Mouse (Mus musculus) kidney, postnatal 0 days (tissue): Measurements from ENCODE around the gene Ccl5. TPM values are rescaled to one million over a fixed set of nuclear protein-coding genes. Genes with fewer than 3 reads are reported as not detected.

Source experiments
- ATAC-seq: fragments of 200-750 bp; cut with Nextera tagmentation; replicated peaks from 2 replicates; pipeline ENCODE4 v1.8.0; 2017; ENCODE audit warnings: low read depth, moderate number of reproducible peaks, moderate TSS enrichment, moderate library complexity; ENCODE audit not compliant: low FRiP score
- DNase-seq: peaks from one replicate; pipeline ENCODE4 v3.0.0-alpha.2; 2016; ENCODE audit warnings: low spot score
- H3K27ac ChIP-seq: fragments of 300-500 bp; sonication (generic); 2 replicates; pipeline ENCODE4 v1.5.1; 2014; ENCODE audit warnings: mild to moderate bottlenecking
- H3K27me3 ChIP-seq: fragments of 300-500 bp; sonication (generic); 2 replicates; pipeline ENCODE4 v1.6.1; 2014; ENCODE audit warnings: low read length, mixed read lengths; ENCODE audit not compliant: insufficient read depth
- H3K36me3 ChIP-seq: fragments of 300-500 bp; sonication (generic); 2 replicates; pipeline ENCODE4 v1.6.1; 2014; ENCODE audit warnings: low read length, mixed read lengths; ENCODE audit not compliant: insufficient read depth
- H3K4me1 ChIP-seq: fragments of 300-500 bp; sonication (generic); replicated peaks from 2 replicates; pipeline ENCODE4 v1.6.1; 2014; ENCODE audit warnings: antibody characterized with exemption, low read length, mixed read lengths; ENCODE audit not compliant: insufficient read depth
- H3K4me2 ChIP-seq: fragments of 300-500 bp; sonication (generic); 2 replicates; pipeline ENCODE4 v1.6.1; 2014; ENCODE audit warnings: mild to moderate bottlenecking, low read length, moderate library complexity, mixed read lengths
- H3K4me3 ChIP-seq: fragments of 300-500 bp; sonication (generic); replicated peaks from 2 replicates; pipeline ENCODE4 v1.5.1; 2014; ENCODE audit warnings: low read depth, low read length
- H3K9ac ChIP-seq: fragments of 300-500 bp; sonication (generic); 2 replicates; pipeline ENCODE4 v1.6.1; 2014; ENCODE audit warnings: low read depth, low read length
- H3K9me3 ChIP-seq: fragments of 300-500 bp; sonication (generic); replicated peaks from 2 replicates; pipeline ENCODE4 v1.6.1; 2016; ENCODE audit warnings: low read length, inconsistent platforms, mixed read lengths
- CTCF ChIP-seq: IDR thresholded peaks from 2 replicates; pipeline ENCODE4 v1.5.1; 2016; ENCODE audit warnings: antibody characterized with exemption, low read depth, mild to moderate bottlenecking, moderate library complexity
- WGBS: fragments of 180-500 bp; shearing (Covaris S2); extraction: QIAGEN DNeasy Blood & Tissue Kit; methylation state at CpG from one replicate; pipeline ENCODE4 v1.1.7; 2014; 5-methylcytosine and 5-hydroxymethylcytosine counted together
- polyA plus RNA-seq: library from polyadenylated mRNA; unstranded; fragments of >200 nt; fragmentation: Nextera tagmentation; extraction: Ambion mirVana; gene quantifications from 2 replicates; pipeline ENCODE4 v1.2.1, GENCODE M21; 2015

Gene Ccl5
- polyA plus RNA-seq, 1 experiment from 2014 or later: 0.79 TPM

DNA sequence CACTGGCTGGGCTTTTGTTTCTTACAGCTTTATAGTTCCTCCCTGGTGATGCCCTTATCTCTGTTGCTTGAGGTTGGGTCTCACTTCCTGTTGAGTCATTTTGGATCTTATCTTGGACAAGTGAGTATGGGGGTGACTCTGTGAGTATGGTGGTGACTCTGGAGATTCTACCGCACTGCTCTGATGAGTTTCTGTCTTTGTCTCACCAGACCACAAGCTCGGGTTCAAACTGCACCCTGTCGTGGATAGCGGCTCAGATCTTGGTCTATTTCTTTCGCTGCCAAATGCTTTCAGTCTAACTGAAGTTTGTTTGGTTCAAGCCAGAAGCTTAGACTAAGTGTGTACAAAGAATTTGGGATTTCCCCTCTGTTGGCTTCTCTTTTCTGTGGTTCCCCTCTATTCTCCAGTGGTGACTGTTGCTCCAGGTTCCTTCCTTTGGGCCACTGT, 19.9 kb upstream of the Ccl5 start:
- no peak overlapping the region for H3K9ac ChIP-seq
- H3K4me1 ChIP-seq: no peaks in the 10 kb centered on the region
- H3K27ac ChIP-seq: no peak overlapping the region
- DNase-seq (no peak), ATAC-seq (no peak)
- H3K4me3 ChIP-seq: no peak overlapping the region
- no peak overlapping the region for H3K4me2 ChIP-seq
- H3K9me3 ChIP-seq: no peaks in the 10 kb centered on the region
- TF ChIP-seq CTCF: no peak
- WGBS: 90% methylated on average over 5 of the region's 5 CpGs
- no peaks in the 10 kb centered on the region for H3K36me3 ChIP-seq
- H3K27me3 ChIP-seq: no peaks in the 10 kb centered on the region

DNA sequence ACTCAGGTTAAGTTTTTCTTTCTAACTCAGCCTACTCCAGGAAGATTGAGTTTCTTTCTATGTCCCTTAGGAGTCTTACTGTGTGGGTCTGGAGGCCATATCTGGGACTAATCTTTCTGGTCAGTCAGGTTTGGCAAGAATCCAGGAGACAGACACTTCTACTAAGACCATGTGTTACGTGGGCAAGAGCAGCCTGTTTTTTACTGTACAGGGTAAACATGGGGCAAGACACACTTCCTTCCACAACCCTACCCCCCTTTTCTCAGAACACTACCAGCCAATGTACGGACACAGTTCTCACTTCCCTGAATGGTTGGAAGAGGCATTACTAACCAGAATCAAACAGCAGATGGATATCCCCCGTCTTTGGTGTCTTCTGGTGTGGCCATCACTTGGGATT, 13.9 kb upstream of the Ccl5 start:
- Histone ChIP-seq H3K4me1 (no peaks in the 10 kb centered on the region), H3K9ac (no peak overlapping the region), H3K27me3 (no peaks in the 10 kb centered on the region), H3K27ac (no peak overlapping the region), H3K4me3 (no peak overlapping the region), H3K36me3 (no peaks in the 10 kb centered on the region), H3K9me3 (no peaks in the 10 kb centered on the region), H3K4me2 (no peak overlapping the region)
- no peak for TF ChIP-seq CTCF
- DNase-seq (peak; percentile 7), ATAC-seq (no peak; the same call in 1 of the 2 replicates)
- WGBS: 67% methylated on average over 3 of the region's 3 CpGs

DNA sequence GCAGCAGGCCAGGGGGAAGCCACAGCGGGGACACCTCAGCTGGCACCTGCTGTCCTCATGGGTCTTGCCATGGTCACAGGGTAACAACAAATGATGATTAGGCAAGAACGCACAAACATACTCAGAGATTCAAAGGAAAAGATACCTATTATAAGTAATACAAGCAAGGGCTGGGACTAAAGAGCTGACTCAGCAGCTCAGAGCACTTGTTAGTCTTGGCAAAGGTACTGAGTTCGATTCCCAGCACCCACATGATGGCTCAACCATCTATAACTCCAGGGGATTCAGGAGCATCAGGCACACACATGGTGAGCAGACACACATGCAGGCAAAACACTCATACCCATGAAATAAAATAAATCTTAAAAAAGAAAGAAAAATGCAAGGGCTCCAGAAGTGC, 11.1 kb upstream of the Ccl5 start:
- DNase-seq (no peak), ATAC-seq (no peak)
- WGBS: 92% methylated on average over 3 of the region's 3 CpGs
- Histone ChIP-seq H3K27me3 (no peaks in the 10 kb centered on the region), H3K4me3 (no peak overlapping the region), H3K36me3 (no peaks in the 10 kb centered on the region), H3K4me2 (no peak overlapping the region), H3K4me1 (no peaks in the 10 kb centered on the region), H3K27ac (no peak overlapping the region), H3K9ac (no peak overlapping the region), H3K9me3 (no peaks in the 10 kb centered on the region)
- TF ChIP-seq CTCF: no peak

DNA sequence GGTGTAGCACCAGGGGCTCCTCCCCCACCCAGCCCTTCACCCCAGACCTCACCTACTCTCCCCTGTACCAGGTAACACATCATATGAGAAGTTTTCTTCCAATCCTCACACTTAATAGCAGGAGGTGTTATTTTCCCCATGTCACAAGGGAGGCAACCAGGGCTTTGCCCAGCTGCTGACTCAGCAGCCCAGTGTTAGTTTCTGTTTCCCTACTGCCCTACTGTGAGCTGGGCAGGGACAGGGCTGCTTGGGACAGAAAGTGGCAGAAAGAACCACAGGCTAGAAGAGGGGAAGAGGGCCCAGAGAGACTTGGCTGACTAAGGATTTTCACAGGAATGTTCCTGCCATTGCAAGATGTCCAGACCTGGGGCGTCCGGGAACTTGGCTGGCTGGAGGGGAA, 10.6 kb upstream of the Ccl5 start:
- Histone ChIP-seq H3K4me1 (no peaks in the 10 kb centered on the region), H3K4me2 (no peak overlapping the region), H3K27me3 (no peaks in the 10 kb centered on the region), H3K9me3 (no peaks in the 10 kb centered on the region), H3K4me3 (no peak overlapping the region), H3K9ac (no peak overlapping the region), H3K27ac (no peak overlapping the region), H3K36me3 (no peaks in the 10 kb centered on the region)
- TF ChIP-seq CTCF: no peak
- WGBS: 98% methylated on average over 2 of the region's 2 CpGs
- DNase-seq: no peak
- no peak for ATAC-seq

DNA sequence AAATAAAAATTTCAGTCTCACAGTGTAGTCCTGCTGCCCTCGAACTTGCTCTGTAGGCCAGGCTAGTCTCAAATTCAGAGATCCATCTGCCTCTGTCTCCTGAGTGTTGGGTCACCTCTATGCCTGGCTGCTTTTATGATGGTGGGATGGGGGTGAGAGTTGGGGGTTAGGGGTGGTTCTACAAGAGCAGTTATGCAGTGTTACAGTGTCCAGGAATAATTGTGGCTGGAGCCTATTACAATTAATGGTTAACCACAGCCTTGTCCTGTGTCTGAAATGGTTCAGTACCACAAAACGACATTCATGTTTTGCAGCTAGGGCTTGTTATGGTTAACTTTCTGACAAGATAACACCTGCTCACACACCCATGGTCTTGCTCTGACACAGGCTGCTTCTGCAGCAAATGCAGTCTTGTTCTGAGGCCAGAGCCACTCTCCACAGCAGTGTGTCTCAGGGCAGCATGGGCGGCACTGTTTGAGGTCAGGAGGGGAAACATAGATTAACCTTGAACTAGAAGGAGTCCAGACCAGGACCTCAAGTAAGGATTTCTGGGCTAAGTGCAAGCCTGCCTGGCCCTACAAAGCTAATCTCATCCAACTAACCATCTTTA, 8.5 kb upstream of the Ccl5 start:
- DNase-seq: no peak
- Histone ChIP-seq H3K4me1 (0 out of 2 replicates have a peak, but pooled peaks cover 4% of the 10 kb centered on the region), H3K4me2 (no peak overlapping the region), H3K27me3 (no peaks in the 10 kb centered on the region), H3K4me3 (no peak overlapping the region), H3K36me3 (no peaks in the 10 kb centered on the region), H3K9ac (no peak overlapping the region), H3K9me3 (no peaks in the 10 kb centered on the region), H3K27ac (0 out of 2 replicates have a peak overlapping the region, but pooled peaks have one; percentile 26)
- peak; percentile 43; the same call in 1 of the 2 replicates for ATAC-seq
- WGBS: 47% methylated on average over 3 of the region's 3 CpGs
- TF ChIP-seq CTCF: no peak

DNA sequence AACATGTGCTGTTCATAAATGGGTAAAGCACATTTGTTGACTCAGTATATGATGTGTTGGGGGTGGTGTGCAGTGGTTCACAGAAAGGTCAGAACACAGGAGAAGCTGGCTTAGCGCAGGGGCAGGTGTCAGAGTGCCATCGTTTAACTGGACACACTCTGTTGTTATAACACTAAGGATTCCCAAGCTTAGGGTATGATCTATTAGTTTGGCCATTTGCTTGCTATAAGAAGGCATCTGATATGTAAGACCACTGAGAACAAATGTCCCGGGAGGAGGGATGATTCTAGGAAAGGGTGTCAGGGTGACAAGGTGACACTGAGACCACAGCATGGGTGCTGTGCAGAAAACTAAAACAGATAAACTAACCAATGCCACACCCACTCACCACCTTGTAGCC, 6.5 kb upstream of the Ccl5 start:
- DNase-seq (no peak), ATAC-seq (no peak)
- no peaks in the 10 kb centered on the region for H3K9me3 ChIP-seq
- 69% methylated on average over 3 of the region's 3 CpGs for WGBS
- H3K27ac ChIP-seq: no peak overlapping the region
- H3K9ac ChIP-seq: no peak overlapping the region
- no peak for TF ChIP-seq CTCF
- H3K4me2 ChIP-seq: no peak overlapping the region
- H3K4me3 ChIP-seq: no peak overlapping the region
- no peaks in the 10 kb centered on the region for H3K27me3 ChIP-seq
- 0 out of 2 replicates have a peak, but pooled peaks cover 4% of the 10 kb centered on the region for H3K4me1 ChIP-seq
- H3K36me3 ChIP-seq: no peaks in the 10 kb centered on the region
